Mouse (Mus musculus) right cerebral cortex, postnatal 25 days (tissue): ENCODE measurements around the gene Pten.
A peak's percentile ranks its signal among the peaks of the same experiment; 100 is the strongest.
"Not testable (repeated sequence)": the region's sequence is repeated elsewhere in the genome, so short reads cannot be mapped to it uniquely, and the experiment has no call there.

Source experiments
- DNase-seq: peaks from one replicate; pipeline ENCODE4 v3.0.0; 2022

Pten gene

DNA sequence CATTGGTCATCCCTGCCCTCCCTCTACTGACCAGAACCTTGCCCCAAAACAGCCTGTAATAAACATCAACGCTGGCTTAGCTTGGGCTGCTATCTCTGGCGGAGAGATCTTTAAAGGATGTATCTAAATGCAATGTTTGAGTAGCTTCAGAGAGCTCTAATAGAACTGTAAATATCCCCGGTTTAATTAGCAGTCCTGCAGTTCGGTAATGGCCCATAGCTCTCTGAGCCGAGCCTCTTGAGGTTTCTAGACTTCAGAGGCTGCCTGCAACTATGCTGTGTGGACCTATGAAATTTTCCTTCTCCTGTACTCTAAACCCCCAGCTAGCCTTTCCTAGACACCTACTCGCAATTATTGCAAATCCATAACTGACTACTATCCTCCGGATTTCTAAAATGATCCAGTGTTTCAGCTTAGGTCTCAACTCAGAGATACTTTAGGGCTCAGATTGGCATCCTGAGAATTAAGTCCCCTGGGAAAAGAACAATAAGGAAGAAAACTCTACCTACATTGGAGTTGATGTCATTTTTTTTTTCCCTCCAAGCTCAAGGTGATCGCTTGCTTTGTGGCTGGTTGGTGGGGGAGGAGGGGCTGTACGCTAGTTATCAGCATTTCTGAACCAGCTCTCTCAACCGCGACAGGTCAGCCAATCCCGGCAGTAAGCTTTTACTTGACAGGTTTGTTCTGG lies 2.0 kb upstream of the Pten start:
- DNase-seq: no peak

DNA sequence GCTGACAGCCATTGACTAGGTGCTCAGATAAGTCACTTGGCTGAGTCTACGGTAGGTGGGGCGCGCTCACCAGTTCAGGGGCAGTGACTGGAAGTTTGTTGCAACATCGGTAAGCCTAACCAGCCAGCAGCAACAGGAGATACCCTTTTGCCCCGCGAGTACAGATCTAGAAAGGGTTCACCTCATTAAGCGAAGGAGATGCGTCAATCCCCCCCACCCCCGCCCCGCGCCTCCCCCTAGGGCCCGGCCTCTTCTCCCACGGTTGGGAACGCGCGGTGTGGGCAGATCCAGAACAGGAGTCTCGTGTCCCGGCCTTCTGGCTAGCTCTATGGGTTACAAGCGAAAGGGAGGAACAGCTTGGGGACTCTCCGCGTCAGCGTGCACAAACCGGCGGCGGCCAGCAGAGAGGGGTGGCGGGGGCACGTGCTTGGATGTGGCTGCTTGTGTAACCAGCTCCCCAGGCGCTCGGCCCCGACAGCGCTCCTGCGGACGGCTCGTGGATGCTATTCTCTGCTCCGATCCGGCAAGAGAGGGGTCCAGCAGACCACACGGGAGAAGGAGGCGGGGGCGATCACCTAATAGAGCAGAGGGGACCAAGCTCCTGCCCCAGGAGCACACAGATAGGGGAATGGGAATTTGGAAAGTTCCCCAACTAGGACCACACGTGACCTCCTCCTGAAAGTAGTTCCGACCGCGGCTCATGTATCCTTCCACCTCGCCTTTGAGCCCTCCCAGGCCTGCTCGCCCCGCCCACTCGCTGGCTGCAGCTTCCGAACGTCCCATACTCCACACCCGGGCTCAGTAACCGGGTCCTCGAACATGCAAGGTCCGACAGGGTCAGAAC lies 1.3 kb upstream of the Pten start:
- peak; percentile 96 for DNase-seq

DNA sequence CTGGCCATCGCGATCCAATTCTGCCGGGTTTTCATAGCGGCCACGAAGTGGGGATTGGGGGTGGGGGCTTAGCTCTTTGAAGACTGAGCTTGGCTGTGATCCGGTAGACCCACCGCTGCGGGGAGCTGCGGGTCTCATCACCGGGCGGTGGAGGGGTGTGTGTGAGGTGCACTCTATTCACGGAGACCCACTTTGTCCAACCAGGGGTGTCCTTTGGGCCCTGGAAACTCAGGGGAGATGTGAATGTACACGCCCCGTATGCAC lies 729 bp upstream of the Pten start:
- DNase-seq: no peak

DNA sequence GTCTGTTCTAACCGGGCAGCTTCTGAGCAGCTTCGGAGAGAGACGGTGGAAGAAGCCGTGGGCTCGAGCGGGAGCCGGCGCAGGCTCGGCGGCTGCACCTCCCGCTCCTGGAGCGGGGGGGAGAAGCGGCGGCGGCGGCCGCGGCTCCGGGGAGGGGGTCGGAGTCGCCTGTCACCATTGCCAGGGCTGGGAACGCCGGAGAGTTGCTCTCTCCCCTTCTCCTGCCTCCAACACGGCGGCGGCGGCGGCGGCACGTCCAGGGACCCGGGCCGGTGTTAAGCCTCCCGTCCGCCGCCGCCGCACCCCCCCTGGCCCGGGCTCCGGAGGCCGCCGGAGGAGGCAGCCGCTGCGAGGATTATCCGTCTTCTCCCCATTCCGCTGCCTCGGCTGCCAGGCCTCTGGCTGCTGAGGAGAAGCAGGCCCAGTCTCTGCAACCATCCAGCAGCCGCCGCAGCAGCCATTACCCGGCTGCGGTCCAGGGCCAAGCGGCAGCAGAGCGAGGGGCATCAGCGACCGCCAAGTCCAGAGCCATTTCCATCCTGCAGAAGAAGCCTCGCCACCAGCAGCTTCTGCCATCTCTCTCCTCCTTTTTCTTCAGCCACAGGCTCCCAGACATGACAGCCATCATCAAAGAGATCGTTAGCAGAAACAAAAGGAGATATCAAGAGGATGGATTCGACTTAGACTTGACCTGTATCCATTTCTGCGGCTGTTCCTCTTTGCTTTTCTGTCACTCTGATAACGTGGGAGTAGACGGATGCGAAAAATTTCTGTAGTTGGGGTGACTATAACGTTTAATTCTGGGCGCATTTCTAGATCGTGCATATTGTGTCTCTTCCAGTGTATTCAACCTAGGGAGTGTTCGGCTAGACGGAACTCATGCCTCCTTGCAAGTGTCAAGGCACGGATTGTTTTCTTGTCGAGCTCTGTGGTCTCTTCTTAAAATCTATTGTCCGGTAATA lies 815 bp downstream of the Pten start:
- DNase-seq: peak; percentile 58

DNA sequence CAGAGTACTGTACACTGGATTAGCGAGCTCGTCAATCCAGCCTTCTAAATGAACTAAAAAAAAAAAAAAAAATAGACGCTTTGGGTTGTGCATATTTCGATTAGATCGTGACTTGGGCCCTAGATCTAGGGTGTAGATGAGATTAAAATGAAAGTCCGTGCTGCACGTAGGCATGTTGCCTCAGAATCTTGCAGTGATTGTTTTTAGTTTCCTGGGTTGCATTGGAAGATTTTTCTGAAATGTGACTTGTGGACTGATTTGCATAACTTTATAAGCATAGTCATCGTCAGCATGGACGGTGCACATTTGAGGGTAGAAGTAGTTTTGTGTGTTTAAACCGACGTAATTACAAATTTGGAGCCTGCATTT lies 1.5 kb downstream of the Pten start:
- no peak for DNase-seq

DNA sequence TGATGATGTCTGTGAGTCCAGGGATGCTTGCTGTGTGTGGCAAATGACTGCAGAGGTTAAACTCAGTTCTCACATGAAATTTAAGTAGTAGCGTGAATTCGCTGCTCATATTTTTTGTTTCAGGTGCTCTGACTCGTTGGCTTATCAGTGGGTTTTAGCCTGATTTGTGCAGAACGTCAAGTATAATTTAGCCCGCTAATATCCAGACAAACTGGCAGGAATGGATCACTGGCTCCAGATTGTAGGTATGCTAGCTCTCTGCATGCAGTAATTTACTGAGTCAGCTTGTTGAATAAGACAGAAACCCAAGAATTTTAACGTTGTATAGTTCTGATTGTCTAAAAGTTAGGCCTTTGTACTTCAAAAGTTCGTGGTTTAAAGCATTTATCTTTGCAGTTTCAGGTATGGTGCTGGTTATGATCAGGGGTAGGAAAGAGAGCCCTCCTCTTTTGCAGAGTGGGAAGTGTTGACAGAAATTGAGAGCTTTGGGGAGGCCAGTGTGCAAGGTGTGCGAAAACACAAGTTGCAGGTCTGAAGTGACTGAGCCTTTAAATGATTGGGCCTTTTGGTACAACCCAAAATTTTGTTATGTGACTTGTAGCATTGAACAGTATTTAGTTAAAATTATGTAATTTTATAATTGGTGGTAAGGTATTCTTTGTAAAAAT lies 2.2 kb downstream of the Pten start:
- no peak for DNase-seq

DNA sequence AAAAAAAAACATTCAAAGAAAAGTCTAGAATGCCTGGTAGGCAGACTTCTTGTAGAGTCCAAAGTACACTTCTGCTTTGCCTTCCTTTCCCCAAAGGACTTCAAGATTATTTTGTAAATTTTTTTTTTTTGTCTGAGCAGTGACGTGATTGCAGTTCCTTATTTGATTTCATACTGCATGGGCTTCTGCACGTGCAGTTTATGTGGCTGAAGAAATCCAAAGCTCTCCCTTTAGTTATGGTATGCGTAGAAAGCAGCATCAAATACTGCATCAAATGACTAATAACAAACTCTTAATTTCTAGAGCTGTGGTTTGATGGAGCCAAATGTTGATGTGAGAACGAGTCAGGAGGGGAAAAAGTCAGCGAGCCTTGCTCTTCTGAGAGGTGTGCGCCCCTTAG lies 3.2 kb downstream of the Pten start:
- DNase-seq: no peak

DNA sequence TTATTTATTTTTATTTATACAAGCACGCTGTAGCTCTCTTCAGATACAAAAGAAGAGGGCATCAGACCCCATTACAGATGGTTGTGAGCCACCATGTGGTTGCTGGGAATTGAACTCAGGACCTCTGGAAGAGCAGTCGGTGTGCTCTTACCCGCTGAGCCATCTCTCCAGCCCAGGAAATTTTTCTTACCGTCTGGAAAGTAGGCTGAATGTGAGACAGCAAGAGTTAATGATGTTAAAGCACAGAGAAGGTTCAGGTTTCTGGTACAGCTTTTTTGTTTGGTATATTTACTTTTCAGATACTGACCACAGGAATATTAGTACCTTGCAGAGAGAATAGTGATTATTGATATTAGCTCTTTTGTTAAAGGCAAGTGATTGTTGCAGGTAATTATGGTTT lies 3.9 kb downstream of the Pten start:
- no peak for DNase-seq

DNA sequence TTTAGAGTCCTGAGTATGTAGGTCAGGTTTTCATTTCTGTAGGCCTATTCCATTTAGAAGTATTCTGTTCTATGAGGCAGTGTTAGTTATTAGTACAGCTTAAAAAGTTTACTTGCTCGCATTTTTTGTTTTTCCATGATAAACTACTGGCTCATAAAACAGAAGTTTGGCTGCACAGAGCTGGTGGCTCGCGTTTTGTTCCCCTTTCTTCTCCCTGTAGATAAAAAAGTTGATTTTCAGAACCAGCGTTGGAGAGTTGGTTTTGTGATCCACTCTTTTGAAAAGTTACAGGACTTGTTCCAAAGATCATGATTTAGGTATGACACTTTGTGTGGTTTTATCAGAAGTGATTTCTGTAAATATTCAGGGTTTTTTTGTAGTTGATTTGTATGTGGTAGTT lies 5.2 kb downstream of the Pten start:
- no peak for DNase-seq

DNA sequence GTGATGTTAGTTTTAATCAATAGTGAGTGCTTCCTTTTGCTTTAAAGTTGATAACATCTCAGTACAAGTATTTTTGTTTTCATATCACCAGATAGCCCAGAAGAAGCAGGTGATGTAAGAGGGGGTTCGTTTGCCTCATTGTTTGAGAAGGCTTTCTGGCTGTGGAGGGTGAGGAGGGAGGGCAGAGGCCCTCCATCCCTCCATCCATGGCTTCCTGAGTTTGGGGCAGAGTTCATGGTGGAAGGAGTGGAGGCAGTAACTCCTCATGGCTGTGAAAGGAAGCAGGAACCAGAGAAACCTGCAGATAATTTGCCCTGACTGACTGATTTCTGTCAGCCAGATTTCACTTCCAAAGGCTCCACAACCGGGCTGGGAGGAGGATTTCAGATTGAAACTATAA lies 21.1 kb downstream of the Pten start:
- DNase-seq: no peak

DNA sequence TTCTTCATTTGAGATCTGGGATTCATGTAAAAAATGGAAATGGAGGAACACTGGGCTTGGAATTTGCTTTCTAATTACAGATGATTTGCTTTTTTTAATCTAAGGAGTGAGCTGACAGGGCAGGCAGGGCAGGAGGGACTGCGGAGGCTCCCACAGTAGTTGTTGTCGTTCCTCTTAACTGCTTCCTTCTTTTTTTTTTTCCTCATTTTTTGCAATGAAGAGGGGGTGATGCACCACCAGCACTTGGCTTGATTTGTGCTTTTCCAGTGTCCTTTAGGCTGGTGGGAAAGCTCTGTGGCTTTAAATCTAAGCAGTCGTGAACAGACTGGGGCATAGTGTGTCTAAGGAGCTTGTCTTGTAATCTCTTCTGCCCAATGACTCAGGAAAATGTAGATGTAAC lies 21.8 kb downstream of the Pten start:
- DNase-seq: no peak

DNA sequence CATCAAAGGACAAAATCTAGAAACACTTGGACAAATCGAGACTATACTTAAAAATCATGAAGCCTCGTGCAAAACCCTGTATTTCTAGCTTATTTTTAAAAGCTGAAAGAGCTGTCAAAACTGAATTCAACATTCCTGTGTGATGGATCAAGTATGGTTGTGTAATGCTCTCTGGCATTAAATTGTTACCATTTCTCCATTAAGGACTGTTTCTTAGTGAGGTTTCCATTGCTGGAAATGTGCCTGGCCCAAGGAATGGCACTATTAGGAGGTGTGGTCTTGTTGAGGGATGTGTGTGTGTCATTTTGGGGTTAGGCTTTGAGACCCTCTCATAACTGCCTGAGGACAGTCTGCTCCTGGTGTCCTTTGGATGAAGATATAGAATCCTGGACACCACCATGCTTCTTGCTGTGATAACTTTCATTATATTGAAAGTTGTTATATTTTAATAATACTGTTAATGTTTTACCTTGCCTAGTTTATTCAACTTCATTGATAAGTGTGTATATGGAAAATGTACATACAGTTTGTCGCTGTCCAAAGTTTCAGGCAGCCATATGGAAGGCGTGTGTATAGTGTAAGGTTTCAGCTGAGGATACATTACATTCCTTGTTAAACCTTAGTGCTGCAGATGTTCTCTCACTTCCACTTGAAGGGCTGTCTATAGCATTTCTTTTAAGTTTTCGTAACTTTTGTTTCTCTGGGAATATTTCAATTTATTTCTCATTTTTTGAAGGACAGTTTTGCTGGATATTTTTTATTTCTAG lies 24.2 kb downstream of the Pten start:
- DNase-seq: no peak

DNA sequence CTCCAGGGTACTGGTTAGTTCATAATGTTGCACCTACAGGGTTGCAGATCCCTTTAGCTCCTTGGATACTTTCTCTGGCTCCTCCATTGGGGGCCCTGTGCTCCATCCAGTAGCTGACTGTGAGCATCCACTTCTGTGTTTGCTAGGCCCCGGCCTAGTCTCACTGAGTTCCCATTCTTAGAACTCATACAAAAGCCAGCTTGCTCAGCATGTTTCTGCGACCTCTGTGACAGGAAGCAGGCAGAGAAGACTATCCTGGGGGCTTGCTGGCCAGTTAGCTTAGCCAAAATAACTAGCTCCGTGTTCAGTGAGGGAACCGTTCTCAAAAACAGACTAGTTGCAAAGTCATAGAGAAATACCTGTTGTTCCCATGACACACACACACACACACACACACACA lies 30.1 kb downstream of the Pten start:
- not testable (repeated sequence) for DNase-seq

DNA sequence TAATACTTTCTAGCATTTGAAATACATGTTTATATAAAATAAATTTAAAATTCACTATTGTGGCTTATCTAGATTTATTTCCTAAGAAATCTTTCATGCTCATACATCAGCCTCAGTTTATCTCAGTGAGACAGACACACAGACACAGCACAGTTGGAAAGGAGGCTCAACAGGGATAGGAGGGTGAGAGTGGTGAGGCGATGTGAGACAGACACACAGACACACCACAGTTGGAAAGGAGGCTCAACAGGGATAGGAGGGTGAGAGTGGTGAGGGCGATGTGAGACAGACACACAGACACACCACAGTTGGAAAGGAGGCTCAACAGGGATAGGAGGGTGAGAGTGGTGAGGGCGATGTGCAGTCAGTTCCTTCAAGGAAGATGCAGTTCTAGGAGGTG lies 30.7 kb downstream of the Pten start:
- DNase-seq: not testable (repeated sequence)

DNA sequence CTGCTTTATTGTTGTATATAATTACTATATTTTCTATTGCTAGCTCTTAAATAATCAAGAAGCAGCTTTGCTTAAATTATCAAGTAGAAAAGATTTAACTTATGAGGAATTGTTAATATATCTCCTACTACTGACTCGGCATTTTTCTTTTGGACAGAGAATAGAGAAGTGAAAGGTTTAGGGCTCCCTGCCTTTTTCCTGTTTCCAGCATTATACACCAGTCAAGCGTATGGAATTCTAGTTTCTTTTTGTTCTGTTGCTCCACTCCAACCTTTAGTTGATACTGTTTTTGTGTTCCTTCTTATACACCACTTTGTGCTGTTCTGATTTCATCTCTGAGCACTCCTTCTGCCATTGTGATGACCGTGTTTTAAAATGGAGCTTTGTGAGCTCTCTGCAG lies 32.2 kb downstream of the Pten start:
- DNase-seq: no peak

DNA sequence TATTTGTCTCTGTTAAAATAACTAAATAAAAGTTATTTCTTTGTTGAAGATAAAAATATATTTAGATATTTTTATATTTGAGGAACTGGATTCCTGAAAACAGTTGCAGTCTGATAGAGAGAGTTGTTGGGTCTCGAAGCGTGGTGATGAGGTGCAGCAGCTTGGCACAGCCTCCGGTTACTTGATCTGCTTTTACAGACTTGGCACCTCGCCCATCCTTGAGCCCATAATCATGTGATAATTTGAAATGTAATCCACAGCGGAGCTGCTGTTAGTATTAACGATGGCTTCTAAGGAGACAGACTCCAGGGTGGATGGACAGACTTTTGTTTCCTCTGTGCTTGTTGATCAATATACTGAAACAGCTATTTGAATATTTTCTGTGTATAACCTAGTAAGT lies 35.3 kb downstream of the Pten start:
- DNase-seq: no peak

DNA sequence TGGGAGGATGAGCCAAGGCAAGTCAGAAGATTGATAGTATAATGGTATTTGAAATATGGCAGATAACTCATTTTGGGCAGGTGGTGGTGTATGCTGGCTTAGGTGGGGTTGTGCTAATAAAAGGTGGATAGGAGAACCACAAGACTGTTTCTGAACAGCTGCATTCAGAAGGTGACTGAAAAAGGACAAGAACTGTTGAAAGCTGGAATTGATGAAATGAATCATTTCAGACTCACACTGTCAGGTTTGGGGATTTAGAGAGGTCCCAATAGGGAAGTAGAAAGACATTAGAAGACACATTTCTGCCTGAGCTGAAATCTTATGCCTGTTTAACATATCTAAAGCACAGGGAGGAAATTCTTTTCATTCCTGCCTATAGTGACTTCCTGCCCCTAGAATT lies 36.6 kb downstream of the Pten start:
- DNase-seq: no peak

DNA sequence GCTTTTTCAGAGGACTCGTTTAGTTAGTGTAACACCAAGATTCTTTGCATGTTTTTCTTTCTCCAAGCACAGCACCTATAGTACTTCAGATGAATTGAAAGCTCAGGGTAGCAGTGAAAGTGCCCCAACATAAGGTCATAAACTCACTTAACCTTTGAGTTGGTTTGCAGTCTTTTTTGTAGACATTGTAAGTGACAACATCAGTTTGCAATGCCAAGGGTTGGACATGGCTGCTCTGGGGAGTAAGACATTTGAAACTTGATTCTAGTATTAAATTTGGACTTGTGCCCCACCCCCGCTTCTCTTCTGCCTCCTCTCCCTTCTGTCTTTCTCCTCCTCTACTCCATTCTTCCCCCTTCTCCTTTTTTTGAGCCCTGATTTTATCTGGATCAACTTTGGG lies 43.3 kb downstream of the Pten start:
- DNase-seq: no peak

DNA sequence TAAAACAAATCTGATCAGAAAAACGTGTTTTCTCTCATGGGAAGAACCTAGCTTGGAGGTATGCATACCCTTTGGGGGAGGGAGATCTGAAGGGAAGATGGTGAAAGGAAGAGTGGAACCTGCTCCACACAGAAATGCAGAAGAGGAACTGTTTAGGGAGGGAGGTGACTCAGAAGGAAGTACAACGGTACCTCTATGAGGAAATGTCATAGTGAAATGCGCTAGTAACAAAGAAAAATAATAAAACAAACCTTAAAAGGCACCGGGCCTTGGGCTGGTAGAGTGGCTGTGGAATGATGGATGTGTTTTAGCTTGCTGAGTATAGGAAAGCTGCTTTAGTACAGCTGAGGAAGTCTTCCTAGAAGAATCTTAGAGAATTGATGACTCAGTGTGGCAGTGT lies 47.4 kb downstream of the Pten start:
- no peak for DNase-seq

DNA sequence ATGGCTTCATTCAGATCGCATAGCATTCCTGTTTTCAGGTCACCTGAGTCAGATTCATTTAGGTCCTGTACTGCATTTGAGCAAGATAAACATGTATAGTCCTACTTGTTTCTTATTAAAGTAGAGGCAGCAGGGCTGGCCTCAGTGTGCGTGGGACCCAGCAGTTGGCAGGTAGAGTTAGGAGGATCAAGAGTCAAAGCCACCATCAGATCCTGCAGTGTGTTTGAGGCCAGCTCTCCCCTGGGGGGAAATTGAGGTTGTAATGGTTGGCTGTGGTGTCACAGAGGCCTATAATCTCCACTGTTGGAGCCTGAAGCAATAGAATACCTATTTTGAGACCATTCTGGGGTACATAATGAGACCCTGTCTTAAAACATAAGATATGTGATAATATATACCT lies 50.3 kb downstream of the Pten start:
- no peak for DNase-seq

DNA sequence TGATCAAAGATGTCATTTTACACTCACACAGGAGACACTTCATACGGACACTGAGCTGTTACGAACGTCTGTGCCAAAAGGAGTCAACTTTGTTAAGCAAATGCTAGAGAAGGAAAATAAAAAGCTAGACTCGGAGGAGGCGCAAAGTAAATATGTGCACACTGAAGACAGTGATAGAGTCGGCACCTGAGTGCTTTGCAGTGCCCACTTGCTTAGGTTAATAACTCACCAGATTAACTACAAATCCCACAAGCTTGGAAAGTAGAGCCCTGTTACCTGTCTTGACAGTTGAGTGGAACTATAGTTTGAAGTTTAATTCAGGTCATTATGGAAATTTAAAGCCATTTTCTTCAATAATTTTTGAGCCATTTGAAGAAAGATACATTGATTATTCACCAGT lies 51.4 kb downstream of the Pten start:
- DNase-seq: no peak

DNA sequence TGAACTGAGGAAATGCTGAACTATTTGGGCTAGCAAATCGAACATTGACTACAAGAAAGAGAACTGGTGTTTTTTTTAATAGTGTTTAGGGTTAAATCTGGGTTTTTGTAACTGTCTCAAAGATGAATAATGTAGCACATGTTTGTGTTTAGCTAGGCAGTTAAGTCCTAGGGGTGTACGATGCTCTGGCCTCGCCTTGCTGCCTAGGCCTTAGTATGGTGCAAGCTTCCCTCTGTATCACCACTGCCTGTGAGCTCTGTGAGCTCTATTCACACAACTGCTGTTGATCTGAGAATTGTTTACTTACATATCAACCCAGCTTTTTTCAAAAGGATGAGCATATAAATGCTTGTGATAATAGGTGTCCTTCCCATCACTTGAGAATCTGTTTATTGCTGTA lies 51.8 kb downstream of the Pten start:
- DNase-seq: no peak

DNA sequence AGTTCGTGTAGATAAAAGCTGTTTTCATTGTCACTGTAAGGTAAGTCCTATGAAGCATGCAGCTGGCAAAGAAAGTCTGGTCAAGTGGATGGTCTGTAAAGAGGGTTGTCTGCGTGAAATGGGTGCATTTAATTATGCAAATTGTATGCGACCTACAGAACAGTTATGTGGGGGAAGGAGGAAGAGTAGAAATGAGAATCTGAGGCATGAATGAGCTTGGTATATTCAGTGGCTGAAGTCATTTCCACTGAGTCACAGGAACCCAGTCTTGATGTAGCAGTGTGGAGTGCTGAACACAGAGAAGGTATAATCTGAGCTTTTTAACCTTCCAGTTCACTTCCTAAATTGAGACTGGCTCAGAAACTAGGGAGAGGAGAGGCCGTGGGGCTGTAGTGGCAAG lies 61.5 kb downstream of the Pten start:
- DNase-seq: no peak
